Mouse (Mus musculus) stomach, postnatal 0 days (tissue): Measurements from ENCODE around the gene Rab15. TPM values are rescaled to one million over a fixed set of nuclear protein-coding genes. Genes with fewer than 3 reads are reported as not detected.

ENCODE experiments used
- ATAC-seq: fragments of 200-750 bp; cut with Nextera tagmentation; 2 replicates; pipeline ENCODE4 v1.8.0; 2017; ENCODE audit not compliant: low FRiP score, low TSS enrichment
- DNase-seq: peaks from one replicate; pipeline ENCODE4 v3.0.0-alpha.2; 2016; ENCODE audit warnings: low spot score
- H3K27ac ChIP-seq: fragments of 300-500 bp; sonication (generic); replicated peaks from 2 replicates; pipeline ENCODE4 v1.5.1; 2014; ENCODE audit warnings: mild to moderate bottlenecking, control low read depth
- H3K27me3 ChIP-seq: fragments of 300-500 bp; sonication (generic); 2 replicates; pipeline ENCODE4 v1.6.1; 2014; ENCODE audit warnings: low read length; ENCODE audit not compliant: control insufficient read depth, insufficient read depth
- H3K36me3 ChIP-seq: fragments of 300-500 bp; sonication (generic); 2 replicates; pipeline ENCODE4 v1.6.1; 2014; ENCODE audit warnings: low read length, mixed read lengths; ENCODE audit not compliant: control insufficient read depth, insufficient read depth
- H3K4me1 ChIP-seq: fragments of 300-500 bp; sonication (generic); replicated peaks from 2 replicates; pipeline ENCODE4 v1.6.1; 2014; ENCODE audit warnings: antibody characterized with exemption; ENCODE audit not compliant: control insufficient read depth, insufficient read depth
- H3K4me2 ChIP-seq: fragments of 300-500 bp; sonication (generic); replicated peaks from 2 replicates; pipeline ENCODE4 v1.6.1; 2014; ENCODE audit warnings: low read depth, mild to moderate bottlenecking, control low read depth, moderate library complexity
- H3K4me3 ChIP-seq: fragments of 300-500 bp; sonication (generic); 2 replicates; pipeline ENCODE4 v1.5.1; 2014; ENCODE audit warnings: low read depth, low read length, control low read depth
- H3K9ac ChIP-seq: fragments of 300-500 bp; sonication (generic); 2 replicates; pipeline ENCODE4 v1.6.1; 2014; ENCODE audit warnings: mild to moderate bottlenecking, low read length, control low read depth, mixed read lengths
- H3K9me3 ChIP-seq: fragments of 300-500 bp; sonication (generic); 2 replicates; pipeline ENCODE4 v1.6.1; 2016; ENCODE audit warnings: low read length; ENCODE audit not compliant: control insufficient read depth
- CTCF ChIP-seq: IDR thresholded peaks from 2 replicates; pipeline ENCODE4 v1.5.1; 2016; ENCODE audit warnings: antibody characterized with exemption, low read depth, mild to moderate bottlenecking, moderate library complexity
- EP300 ChIP-seq: optimal IDR thresholded peaks from 2 replicates; pipeline ENCODE3; 2016; ENCODE audit warnings: antibody characterized with exemption
- WGBS: fragments of 180-500 bp; shearing (Covaris S2); extraction: QIAGEN DNeasy Blood & Tissue Kit; methylation state at CpG from one replicate; pipeline ENCODE4 v1.1.7; 2014; 5-methylcytosine and 5-hydroxymethylcytosine counted together
- polyA plus RNA-seq: library from polyadenylated mRNA; unstranded; fragments of >200 nt; fragmentation: Nextera tagmentation; extraction: Ambion mirVana; gene quantifications from 2 replicates; pipeline ENCODE4 v1.2.1, GENCODE M21; 2015

Gene Rab15
- polyA plus RNA-seq, 1 experiment from 2014 or later: 24.0 TPM

DNA sequence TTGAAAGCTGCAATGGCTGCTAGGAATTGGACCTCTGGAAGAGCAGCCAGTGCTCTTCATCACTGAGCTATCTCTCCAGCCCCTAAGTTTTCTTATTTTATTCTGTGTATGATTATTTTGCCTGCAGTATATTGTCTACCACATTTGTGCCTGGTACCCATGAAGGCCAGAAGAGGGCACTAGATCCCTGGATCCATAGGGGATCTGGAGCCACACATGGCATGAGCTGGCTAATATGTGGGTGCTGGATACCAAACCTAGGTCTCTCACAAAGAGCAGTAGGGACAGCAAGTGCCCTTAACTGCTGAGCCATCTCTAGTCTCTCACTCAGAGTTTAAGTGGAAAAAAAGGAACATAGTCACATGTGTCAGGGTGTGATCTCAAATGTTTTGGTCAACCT lies 44.9 kb downstream of the Rab15 start:
- Histone ChIP-seq H3K4me1 (no peaks in the 10 kb centered on the region; the same call in 1 of the 2 replicates), H3K4me2 (no peak overlapping the region), H3K9me3 (no peaks in the 10 kb centered on the region), H3K27me3 (no peaks in the 10 kb centered on the region), H3K36me3 (peaks cover 4% of the 10 kb centered on the region; the same call in 1 of the 2 replicates), H3K9ac (no peak overlapping the region), H3K4me3 (no peak overlapping the region), H3K27ac (no peak overlapping the region)
- no peak for ATAC-seq
- TF ChIP-seq CTCF (peak; percentile 53), EP300 (no peak)
- no peak for DNase-seq

DNA sequence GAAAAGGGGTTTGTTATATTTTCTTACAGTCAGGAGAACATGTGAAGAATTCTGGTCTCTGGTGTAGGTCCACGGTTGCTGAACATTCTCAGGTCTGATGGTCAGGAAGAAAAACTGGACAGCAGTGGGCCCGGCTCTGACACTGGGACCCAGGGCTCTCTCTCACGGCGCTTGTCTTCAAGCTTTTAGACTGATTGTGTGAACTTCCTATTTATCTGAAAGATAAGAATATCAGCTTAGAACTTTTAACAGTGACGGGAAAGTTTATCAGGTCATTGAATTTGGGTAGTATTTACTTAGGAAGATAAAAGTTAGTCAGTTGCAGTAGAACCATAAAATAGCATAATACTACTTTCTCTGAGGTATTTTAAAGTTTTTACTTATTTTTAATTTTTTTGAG lies 45.8 kb downstream of the Rab15 start:
- Histone ChIP-seq H3K27ac (no peak overlapping the region), H3K9me3 (no peaks in the 10 kb centered on the region), H3K4me1 (no peaks in the 10 kb centered on the region; the same call in 1 of the 2 replicates), H3K9ac (no peak overlapping the region), H3K4me2 (no peak overlapping the region), H3K4me3 (no peak overlapping the region), H3K27me3 (no peaks in the 10 kb centered on the region), H3K36me3 (peaks cover 4% of the 10 kb centered on the region; the same call in 1 of the 2 replicates)
- DNase-seq (no peak), ATAC-seq (no peak)
- 72% methylated on average over 5 of the region's 5 CpGs for whole genome bisulfite sequencing
- TF ChIP-seq CTCF (no peak), EP300 (no peak)

- DNase-seq (no peak), ATAC-seq (no peak)
- Histone ChIP-seq H3K9ac (no peak overlapping the region), H3K27me3 (no peaks in the 10 kb centered on the region), H3K4me1 (no peaks in the 10 kb centered on the region; the same call in 1 of the 2 replicates), H3K9me3 (no peaks in the 10 kb centered on the region), H3K36me3 (peaks cover 4% of the 10 kb centered on the region; the same call in 1 of the 2 replicates), H3K4me2 (no peak overlapping the region), H3K4me3 (no peak overlapping the region), H3K27ac (no peak overlapping the region)
- WGBS: 71% methylated on average over 4 of the region's 4 CpGs
- TF ChIP-seq EP300 (no peak), CTCF (no peak)
These were observed 47.6 kb downstream of the Rab15 start for GRCm38 (mm10) chr12:76775132-76775531.

DNA sequence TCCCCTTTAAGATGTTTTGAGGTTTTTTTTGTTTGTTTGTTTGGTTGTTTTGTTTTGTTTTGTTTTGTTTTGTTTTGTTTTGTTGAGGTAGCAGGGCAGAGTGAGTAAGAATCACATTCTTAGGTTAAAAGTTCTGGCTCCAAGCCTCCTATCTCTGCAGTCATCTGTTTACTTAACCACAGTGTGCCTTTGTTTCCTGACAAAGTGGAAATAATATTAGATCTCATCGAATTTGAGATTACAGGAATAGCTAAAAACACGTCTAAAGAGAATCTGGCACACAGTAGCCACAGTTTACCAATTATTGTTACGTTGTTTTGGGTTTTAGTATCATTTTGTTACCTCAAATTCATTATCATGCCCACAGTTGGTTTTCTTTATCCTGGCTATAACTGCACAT lies 48.1 kb downstream of the Rab15 start:
- Histone ChIP-seq H3K27me3 (no peaks in the 10 kb centered on the region), H3K4me1 (no peaks in the 10 kb centered on the region; the same call in 1 of the 2 replicates), H3K4me3 (no peak overlapping the region), H3K36me3 (peaks cover 4% of the 10 kb centered on the region; the same call in 1 of the 2 replicates), H3K4me2 (no peak overlapping the region), H3K9ac (no peak overlapping the region), H3K27ac (no peak overlapping the region), H3K9me3 (no peaks in the 10 kb centered on the region)
- 61% methylated on average over 3 of the region's 3 CpGs for WGBS
- no peak for TF ChIP-seq CTCF
- no peak for TF ChIP-seq EP300
- DNase-seq (no peak), ATAC-seq (no peak)

GRCm38 (mm10) chr12:76771540-76771939 lies 51.2 kb downstream of the Rab15 start:
- ATAC-seq: no peak
- TF ChIP-seq CTCF: no peak
- TF ChIP-seq EP300: no peak

DNA sequence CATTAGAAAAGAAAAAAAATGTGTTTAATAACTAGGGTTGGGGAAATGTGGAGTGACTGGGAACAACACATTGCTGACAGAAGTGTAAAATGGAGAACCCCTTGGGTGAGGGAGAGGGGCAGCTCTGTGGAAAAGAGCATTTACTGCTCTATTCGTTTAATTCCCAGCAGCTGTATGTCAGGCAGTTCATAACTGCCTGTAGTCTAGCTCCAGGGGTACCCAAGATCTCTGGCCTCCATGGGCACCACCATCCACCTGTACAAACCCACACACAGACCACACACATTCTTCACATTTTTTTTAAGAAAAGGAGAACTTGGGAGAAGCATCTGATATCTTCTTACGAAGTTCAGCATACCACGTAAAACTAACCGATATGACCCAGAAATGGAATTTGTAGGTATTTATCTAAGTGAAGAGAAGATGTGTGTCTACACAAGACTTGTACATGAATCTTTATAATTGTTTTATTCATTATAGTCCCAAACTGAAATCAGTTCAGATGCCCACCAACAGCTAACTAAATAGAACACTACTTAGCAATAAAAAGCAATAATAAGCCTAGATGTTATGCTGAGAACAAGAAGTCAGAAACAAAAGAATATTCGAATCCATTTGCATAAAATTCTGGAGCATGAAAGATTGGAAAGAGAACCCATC lies 51.7 kb downstream of the Rab15 start:
- no peak overlapping the region for H3K27ac ChIP-seq
- no peak for ATAC-seq
- no peaks in the 10 kb centered on the region; the same call in 1 of the 2 replicates for H3K4me1 ChIP-seq
- WGBS: 86% methylated on average over 5 of the region's 5 CpGs
- DNase-seq: no peak
- H3K9me3 ChIP-seq: no peaks in the 10 kb centered on the region
- H3K9ac ChIP-seq: no peak overlapping the region
- H3K36me3 ChIP-seq: no peaks in the 10 kb centered on the region
- H3K4me2 ChIP-seq: no peak overlapping the region
- TF ChIP-seq EP300 (no peak), CTCF (no peak)
- no peak overlapping the region for H3K4me3 ChIP-seq
- H3K27me3 ChIP-seq: no peaks in the 10 kb centered on the region

More at GRCm38 (mm10) chr12:76771540-76771939, 51.2 kb downstream of the Rab15 start:
- Histone ChIP-seq H3K27ac (no peak overlapping the region), H3K4me3 (no peak overlapping the region), H3K4me1 (no peaks in the 10 kb centered on the region; the same call in 1 of the 2 replicates), H3K9ac (no peak overlapping the region), H3K9me3 (no peaks in the 10 kb centered on the region), H3K27me3 (no peaks in the 10 kb centered on the region), H3K36me3 (no peaks in the 10 kb centered on the region), H3K4me2 (no peak overlapping the region)
- WGBS: 82% methylated on average over 5 of the region's 5 CpGs
- DNase-seq: no peak
